Mouse (Mus musculus): Measurements from ENCODE around the gene Lpp.

Gene Lpp

DNA sequence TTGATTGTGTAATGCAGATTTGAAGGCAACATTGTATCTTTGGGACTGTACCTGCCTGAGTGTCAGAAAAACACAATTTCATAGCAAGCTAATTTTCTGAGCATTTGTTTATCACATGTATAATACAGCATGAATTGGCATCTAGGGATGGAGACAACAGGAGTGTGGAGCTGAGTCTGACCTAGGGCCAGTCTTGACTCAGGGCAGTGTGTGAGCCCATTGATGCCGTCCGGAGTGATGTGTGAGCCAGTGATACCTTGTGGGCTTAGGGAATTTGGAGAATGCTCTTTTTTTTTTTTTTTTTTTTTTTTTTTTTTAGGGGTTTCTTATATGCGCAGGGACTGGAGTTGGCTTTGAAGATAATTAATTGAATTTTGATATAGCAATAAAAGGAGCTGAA is 174.3 kb downstream of the Lpp start:
- in situ Hi-C loops (cut with MboI; ENCODE audit: low pct_unique_long_range_greater_than_20kb in 1 of 2, low sequenced_read_pairs in 2 of 2, unreplicated experiment in 1 of 2), result no loop called here

DNA sequence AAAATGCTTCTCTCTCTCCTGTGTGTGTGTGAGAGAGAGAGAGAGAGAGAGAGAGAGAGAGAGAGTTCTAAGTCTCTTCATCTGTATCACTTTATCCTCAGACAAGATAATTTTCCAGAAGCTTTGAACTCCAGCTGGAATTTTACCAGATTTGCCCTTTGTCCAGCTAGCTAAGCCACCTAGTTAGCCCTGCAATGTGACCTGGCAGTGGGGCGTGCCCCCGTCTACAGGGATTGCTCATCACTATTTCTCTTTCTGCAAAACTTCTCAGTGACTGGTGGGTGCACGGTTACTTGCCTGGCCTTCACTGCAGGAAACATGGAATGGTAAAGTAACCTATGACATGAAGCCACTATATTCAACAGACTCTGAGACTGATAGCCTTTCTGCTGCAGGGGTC is 174.8 kb downstream of the Lpp start:
- in situ Hi-C loops (cut with MboI; ENCODE audit: low pct_unique_long_range_greater_than_20kb in 1 of 2, low sequenced_read_pairs in 2 of 2, unreplicated experiment in 1 of 2), result no loop called here

DNA sequence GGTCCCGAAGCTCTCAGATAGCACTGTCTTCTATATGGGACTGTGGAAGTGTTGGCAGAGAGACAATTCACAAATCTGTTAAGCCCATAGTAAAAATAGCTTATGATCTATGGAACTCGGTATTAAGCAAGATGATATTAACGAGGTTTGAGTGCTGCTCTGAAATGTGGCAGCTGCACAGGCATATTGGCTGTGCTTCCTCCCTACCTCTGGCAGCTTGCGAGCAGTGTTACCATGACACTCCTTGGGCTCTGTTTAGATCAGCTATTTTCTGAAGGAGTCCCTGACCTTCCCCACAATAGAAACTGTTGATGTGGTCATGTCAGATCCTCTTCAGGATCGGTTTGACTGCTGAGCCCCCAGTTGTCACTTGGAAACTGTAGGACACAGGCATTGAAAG is 176.4 kb downstream of the Lpp start:
- in situ Hi-C loops (cut with MboI; ENCODE audit: low pct_unique_long_range_greater_than_20kb in 1 of 2, low sequenced_read_pairs in 2 of 2, unreplicated experiment in 1 of 2), result no loop called here

DNA sequence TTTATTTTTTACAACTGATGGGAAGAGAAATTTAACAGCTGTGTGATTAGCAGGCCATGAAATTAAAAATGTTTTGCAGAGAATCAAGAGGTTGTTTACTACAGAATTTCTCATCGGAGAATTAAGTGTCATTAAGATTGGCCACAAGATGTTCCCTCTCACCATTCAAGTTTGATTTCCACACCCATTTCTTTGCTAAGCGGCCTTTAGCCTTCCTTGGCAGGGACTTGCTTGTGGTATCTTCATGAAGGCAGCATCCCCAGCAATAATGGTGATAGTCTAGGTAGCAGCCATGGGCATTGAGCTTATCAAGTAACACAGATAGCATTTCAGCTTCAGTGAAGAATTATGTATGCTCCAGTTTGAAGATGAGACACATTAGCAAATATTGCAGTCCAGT is 183.7 kb downstream of the Lpp start:
- in situ Hi-C loops (cut with MboI; ENCODE audit: low pct_unique_long_range_greater_than_20kb in 1 of 2, low sequenced_read_pairs in 2 of 2, unreplicated experiment in 1 of 2), result no loop called here

DNA sequence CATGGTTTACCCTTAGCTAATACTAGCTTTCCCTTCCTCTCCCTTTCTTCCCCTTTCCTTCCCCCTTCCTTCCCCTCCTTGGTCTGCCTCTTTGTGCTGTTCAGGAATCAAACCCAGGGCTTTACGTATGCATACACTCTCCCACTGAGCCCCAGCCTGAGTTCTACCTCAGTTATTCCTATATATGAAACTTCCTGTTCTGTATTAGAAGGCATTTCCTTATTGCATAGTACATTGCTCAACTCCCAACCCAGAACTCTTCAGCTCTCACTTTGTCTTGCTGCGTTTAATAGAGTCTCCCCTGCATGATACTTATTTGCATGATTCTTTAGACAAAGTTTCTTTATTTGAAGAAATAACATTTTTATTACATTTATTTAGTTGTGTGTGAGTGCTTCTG is 184.5 kb downstream of the Lpp start:
- in situ Hi-C loops (cut with MboI; ENCODE audit: low pct_unique_long_range_greater_than_20kb in 1 of 2, low sequenced_read_pairs in 2 of 2, unreplicated experiment in 1 of 2), result no loop called here

DNA sequence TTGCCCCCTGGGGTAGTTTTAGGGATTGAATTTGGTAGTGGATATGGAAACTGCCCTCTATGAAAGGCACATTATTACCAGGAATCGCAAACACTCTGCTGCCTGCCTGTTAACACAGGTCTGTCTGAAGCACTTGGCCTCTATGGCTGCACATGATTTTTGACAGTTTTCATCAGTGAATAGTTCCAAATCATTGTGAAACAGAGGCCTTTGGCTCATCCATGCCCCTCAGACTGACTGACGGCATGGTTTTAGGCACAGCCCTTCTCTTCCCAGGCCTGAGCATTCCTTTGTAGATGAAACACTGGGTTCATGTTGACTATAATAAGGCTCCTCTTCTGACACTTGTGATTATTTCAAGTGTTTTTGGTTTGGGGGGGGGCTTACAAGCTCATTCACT is 189.5 kb downstream of the Lpp start:
- in situ Hi-C loops (cut with MboI; ENCODE audit: low pct_unique_long_range_greater_than_20kb in 1 of 2, low sequenced_read_pairs in 2 of 2, unreplicated experiment in 1 of 2), result no loop called here

DNA sequence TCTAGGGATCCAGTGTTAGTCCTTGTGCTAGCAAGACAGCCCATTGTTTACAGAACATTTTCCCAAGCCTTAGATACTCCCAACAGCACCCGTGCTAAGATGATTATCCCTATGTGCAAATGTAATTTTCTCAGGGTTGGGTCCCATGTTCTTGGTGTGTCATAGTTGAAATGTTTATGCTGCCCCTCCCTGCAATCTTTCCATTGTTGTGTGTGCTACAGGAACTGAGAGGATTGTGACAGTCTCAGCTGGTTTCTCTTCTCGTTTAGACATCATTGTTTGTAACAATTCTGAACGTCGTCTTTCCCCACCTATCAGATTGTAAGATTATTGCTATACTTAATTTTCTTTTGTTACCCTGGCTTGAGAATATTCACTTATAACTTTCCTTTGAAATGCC is 200.2 kb downstream of the Lpp start:
- in situ Hi-C loops (cut with MboI; ENCODE audit: low pct_unique_long_range_greater_than_20kb in 1 of 2, low sequenced_read_pairs in 2 of 2, unreplicated experiment in 1 of 2), result no loop called here

DNA sequence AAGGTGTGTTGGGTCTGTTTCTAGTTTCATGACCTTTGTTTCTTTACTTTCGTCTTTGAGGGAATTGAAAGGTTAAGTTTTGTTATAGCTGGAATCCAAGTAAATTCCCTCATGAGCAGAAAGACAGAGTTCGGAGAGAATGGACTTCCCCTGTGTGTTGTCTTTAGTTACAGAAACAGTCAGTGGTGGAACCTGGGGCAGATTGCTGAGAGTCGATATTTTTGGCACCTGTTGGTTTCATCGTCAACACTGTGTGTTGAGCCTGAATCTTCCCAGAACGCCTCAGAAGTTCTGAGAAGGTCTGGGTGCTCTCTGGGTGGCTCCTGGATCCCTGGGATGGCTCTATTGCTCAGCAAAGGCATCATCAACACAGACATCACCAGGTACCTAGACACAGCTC is 201.2 kb downstream of the Lpp start:
- in situ Hi-C loops (cut with MboI; ENCODE audit: low pct_unique_long_range_greater_than_20kb in 1 of 2, low sequenced_read_pairs in 2 of 2, unreplicated experiment in 1 of 2), result no loop called here

DNA sequence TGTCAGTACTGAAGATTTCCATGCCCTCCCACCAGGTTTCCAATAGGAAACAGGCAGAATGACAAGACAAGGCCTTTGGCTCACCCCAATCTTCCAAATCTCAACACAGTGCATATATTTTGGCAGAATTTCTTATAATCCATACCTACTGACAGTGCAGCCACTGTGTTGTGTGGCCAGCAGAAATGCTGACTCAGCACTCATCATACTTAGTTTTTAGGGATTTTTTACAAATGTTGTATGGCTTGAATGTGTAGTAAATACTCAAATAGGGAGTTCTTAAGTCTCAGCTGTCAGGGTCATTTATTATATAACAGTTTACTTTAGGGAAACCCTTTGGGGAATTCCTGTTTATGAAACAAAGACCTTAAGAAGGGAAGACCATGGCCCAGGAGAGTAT is 202.2 kb downstream of the Lpp start:
- in situ Hi-C loops (cut with MboI; ENCODE audit: low pct_unique_long_range_greater_than_20kb in 1 of 2, low sequenced_read_pairs in 2 of 2, unreplicated experiment in 1 of 2), result no loop called here

DNA sequence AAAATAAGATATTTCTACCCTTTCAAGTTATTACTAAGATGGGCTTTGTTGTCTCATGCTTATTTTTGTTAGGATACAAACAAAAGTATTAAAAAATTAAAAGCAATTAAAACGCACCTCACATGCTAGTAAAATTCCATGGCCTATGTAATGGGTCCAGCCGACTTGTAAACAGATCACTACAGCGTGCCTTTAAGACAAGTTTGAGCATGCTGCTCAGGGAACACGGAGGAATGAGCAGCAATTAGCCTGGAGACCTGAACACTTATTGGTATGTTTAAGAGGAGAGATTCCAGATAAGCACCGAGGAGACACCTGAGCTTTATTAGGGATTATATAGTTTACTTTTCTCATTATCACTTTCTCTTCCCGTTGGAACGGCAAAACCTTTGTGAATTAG is 205.3 kb downstream of the Lpp start:
- in situ Hi-C loops (cut with MboI; ENCODE audit: low pct_unique_long_range_greater_than_20kb in 1 of 2, low sequenced_read_pairs in 2 of 2, unreplicated experiment in 1 of 2), result no loop called here

DNA sequence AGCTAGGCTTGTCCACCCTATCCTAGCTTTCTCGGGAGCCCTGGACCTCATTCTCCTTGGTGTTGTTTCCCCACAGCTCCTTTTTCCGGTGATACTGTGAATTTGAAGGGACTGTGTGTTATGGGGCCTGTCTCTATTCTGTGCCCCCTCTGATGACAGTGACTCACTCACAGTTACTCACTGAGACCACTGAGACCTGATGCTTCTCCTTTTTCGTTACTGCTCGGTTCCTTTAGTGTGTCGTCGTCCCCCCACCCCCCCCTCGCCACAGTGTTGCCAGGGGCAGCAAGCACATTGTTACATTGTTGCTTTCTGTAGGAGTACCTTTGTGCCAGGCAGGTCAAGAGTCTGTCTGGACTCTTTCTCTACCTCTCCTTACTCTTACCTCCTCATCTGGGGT is 206.5 kb downstream of the Lpp start:
- in situ Hi-C loops (cut with MboI; ENCODE audit: low pct_unique_long_range_greater_than_20kb in 1 of 2, low sequenced_read_pairs in 2 of 2, unreplicated experiment in 1 of 2), result no loop called here

DNA sequence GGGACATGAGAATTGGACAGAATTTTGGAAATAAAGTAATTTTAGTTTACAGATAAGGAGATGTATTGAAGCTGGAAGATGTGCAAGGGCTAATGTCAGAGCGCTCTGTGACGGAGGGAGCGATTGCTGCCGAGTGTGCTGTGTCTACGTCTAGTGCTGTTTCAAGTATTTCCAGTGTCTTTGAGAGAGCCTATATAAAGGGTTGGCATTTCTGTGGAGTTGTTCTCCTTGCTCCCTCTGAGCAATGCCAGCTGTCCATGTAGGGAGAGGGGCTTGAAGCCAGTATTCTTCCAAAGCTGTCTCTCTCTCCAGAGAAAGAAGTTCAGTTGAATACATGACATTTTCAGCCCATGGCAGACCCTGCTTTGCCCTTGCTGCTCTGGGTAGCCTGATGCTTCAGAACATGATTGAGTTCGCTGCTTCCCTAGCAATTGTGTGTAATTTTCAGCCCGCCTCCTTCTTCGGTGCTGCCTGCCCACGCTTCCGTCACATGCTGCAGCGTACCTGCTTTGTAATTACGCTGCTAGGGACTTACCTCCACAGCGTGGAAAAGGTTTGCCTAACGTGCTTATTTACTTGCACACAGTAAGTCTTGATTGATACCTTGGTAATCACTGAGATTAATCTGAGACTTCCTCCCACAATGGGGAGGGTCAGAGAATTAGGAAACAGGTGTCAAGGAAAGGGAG is 207.1 kb downstream of the Lpp start:
- in situ Hi-C loops (cut with MboI; ENCODE audit: low pct_unique_long_range_greater_than_20kb in 1 of 2, low sequenced_read_pairs in 2 of 2, unreplicated experiment in 1 of 2), result no loop called here

DNA sequence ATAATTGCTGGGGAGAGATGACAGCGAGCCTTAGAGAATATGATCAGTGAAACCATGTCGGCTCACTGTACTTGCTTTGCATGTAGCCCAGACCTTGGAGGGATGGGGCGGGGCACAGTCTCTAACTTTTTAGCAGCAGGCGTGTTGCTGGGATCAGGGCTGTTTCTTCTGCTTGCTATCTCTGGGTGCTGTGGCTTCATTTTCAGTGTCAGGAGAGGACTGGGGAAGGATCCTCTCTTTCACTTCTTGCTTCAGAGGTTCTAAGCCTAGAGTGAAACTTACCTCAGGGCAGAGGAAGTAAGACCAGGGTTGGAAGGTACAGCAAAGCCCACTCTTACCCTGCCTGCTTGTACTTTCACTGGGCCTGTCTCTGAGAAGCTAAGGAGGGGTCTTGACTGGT is 210.0 kb downstream of the Lpp start:
- in situ Hi-C loops (cut with MboI; ENCODE audit: low pct_unique_long_range_greater_than_20kb in 1 of 2, low sequenced_read_pairs in 2 of 2, unreplicated experiment in 1 of 2), result no loop called here

DNA sequence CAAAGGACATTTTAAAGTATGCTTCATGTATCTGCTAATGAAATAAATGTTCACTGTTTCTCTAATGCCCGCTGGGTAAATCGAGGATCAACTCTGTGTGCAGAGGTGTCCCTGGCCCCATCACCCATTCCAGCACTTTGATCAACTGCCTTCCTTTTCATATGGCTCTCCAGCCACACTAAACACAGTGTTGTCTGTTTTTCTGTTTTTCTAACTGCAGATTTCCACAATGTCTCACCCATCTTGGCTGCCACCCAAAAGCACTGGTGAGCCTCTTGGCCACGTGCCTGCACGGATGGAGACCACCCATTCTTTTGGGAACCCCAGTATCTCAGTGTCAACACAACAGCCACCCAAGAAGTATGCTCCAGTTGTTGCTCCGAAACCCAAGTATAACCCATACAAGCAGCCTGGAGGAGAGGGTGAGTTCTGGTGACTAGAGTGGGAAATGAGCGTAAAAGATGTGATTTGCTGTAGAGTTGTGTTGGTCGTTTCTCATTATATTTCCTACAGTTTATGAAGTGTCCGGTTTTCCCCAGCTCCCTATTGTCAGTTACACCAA is 214.7 kb downstream of the Lpp start:
- in situ Hi-C loops (cut with MboI; ENCODE audit: low pct_unique_long_range_greater_than_20kb in 1 of 2, low sequenced_read_pairs in 2 of 2, unreplicated experiment in 1 of 2), result no loop called here

DNA sequence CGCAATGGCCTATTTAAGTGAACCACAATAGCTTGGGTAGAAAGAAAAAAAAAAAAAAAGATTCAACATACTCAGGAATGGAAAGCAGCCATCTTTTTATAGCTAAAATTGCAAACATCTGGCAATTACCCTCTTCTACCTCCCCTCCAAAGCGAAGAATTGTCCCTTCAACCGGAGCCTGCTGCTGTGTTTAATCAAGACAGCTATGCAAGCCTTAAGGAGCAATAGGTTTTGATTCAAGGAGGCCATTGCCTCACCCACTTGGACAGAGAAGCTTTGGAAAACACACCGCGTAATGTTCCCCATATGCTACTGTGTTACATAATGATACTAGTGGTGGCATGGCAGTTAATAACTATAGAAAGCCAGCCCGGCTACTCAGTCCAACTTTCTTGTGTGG is 226.2 kb downstream of the Lpp start:
- in situ Hi-C loops (cut with MboI; ENCODE audit: low pct_unique_long_range_greater_than_20kb in 1 of 2, low sequenced_read_pairs in 2 of 2, unreplicated experiment in 1 of 2), result no loop called here

DNA sequence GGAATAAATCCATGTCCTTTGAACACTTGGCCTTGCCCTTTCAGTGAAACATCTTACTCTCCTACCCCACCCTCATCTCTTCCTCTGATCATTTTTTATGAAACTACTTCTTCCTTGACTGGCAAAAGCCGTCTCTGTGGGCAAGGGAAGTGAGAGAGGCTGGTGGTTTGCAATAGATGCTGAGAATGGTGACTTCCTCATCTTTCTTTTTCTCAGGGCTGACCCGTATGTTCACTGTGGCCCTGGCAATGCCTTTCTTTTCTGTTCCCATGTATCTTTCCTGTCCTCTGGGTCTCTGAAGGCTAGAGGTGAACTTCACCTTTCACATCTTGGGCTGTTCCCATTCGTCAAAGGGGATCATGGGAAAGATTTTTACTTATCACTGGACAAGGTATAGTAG is 226.7 kb downstream of the Lpp start:
- in situ Hi-C loops (cut with MboI; ENCODE audit: low pct_unique_long_range_greater_than_20kb in 1 of 2, low sequenced_read_pairs in 2 of 2, unreplicated experiment in 1 of 2), result no loop called here

DNA sequence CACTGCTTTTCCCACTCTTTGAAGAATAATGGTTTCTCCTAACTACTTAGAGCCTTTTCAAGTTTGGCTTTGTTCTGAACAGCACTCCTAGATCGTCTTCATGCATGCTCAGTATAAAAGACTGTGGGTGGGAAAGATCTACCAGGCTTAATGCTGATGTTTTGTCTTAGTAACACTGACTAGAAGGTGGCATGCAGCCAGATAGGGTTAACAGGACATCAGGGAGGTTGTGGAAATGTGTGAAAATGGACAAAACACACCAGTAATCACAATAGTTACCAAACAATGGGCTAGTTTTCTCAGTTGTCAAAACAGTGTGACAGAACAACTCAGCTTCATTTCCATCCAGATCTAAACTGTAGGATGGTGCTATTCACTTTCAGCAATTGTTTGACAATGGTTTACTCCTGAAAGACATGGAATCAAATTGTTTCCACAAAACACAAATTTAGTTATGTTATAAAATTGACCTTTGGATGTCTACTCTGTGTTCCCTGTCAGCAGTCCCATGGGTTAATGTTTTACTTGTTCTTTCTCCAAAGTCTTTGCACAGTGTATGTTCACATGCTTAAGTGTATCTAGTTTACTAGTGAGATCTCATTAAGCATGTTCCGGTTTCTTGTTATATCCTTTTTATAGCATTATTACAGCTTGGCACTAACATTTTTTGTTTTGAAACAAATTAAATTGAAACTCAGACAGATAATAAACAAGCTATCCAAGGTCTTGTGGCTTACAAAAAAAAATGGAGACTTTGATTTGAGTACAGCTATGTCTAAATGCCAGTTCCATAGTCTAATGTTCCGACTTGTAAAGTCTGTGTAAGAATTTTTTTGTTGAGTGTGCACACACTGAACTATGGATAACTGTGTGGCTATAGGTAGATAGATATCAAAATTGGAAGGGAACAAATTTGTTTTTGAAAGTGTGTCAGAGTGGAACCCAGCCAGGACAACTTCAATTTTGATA is 229.2 kb downstream of the Lpp start:
- in situ Hi-C loops (cut with MboI; ENCODE audit: low pct_unique_long_range_greater_than_20kb in 1 of 2, low sequenced_read_pairs in 2 of 2, unreplicated experiment in 1 of 2), result no loop called here

DNA sequence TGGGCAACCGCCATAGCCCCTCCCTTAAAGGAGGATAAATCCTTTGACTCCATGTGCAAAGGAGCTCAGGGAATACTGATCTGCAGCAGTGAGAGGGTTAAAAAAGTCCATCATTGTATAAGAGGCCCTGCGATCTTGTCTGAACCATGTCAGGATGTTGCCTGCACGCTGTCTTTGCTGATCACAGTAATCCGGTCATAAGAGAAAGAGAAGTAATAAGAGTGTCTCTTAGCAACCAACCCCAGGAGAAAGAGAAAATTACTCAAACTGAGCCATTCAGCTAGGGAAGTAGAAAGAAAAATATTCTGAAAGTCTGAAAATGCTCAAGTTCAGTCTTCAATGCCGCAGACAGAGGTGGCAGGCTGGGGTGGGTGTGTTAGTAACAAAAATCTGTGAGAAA is 231.0 kb downstream of the Lpp start:
- in situ Hi-C loops (cut with MboI; ENCODE audit: low pct_unique_long_range_greater_than_20kb in 1 of 2, low sequenced_read_pairs in 2 of 2, unreplicated experiment in 1 of 2), result no loop called here

DNA sequence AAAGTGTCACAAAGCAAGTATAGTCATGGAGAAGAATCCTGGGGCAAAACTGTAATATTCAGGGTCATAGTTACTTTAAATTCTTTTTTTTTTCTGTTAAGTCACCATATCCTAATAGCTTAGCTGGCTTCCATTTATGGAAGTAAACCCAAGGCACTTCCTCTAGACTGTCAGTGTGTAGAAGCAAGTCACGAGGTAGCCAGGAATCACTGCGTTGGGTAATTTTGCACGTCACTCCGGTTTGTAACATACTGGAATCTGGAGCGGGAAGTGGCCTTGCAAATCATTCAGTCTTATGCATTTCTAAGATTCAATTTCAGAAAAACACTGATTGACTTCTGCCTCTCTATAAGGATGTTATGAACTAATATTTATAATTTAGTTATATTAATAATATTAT is 232.3 kb downstream of the Lpp start:
- in situ Hi-C loops (cut with MboI; ENCODE audit: low pct_unique_long_range_greater_than_20kb in 1 of 2, low sequenced_read_pairs in 2 of 2, unreplicated experiment in 1 of 2), result no loop called here

DNA sequence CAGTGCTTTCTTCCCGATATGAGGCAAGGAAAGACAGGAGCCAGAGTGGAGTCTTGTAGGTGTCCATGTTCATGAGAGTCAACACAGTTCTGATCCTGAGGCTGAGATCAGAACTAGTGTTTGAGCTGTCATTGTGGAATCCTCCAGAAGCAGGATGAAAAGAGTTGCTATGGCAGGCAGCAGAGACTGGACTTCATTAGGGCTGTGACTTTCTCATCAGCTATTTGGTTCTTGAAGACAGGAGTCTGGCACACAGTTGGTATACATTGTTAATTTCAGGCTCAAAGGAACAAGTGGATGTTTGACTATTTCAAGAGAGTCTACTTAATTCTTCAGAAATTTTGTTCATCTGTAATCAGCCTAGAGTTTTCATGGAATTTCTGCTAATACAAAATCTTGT is 235.5 kb downstream of the Lpp start:
- in situ Hi-C loops (cut with MboI; ENCODE audit: low pct_unique_long_range_greater_than_20kb in 1 of 2, low sequenced_read_pairs in 2 of 2, unreplicated experiment in 1 of 2), result no loop called here
